Mouse (Mus musculus) large intestine, adult 2 months (tissue): ENCODE data around the gene Rslcan18. TPM values are rescaled to one million over a fixed set of nuclear protein-coding genes. Genes with fewer than 3 reads are reported as not detected.
A peak's percentile ranks its signal among the peaks of the same experiment; 100 is the strongest.
"Not testable (repeated sequence)": the region's sequence is repeated elsewhere in the genome, so short reads cannot be mapped to it uniquely, and the experiment has no call there.

Experiments used
- DNase-seq: peaks from one replicate; pipeline ENCODE4 v3.0.0-alpha.2; 2012; ENCODE audit warnings: low read depth, low spot score
- WGBS: fragments of 180-500 bp; shearing (Covaris S2); methylation state at CpG from one replicate; pipeline ENCODE4 v1.1.7; 2018; 5-methylcytosine and 5-hydroxymethylcytosine counted together
- polyA plus RNA-seq: library from polyadenylated mRNA; depleted of rRNA; stranded (reverse); fragments of >200 nt; gene quantifications from 2 replicates; pipeline ENCODE4 v1.2.3, GENCODE M21; 2012; rRNA removed

Gene Rslcan18
- 0.09 and 0.19 TPM in 2 replicates for polyA plus RNA-seq

DNA sequence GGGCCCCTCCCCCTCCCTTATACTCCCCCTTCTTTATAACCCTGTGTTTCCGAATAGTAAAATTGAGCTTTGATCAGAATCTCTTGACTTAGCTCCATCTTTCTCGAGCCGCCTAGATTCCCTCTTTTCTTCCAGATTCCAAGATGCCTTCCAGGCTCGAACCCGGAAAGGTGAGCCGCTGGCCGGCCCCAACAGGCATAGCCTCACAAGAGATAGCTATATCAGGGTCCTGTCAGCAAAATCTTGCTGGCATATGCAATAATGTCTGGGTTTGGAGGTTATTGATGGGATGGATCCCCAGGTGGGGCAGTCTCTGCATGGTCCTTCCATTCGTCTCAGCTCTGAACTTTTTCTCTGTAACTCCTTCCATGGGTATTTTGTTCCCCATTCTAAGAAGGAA is at the start of gene Rslcan18:
Gene Rslcan18, minus strand, starts transcription at position 101 of the 400 bp plus-strand sequence.
- not testable (repeated sequence) for DNase-seq
- WGBS: 91% methylated on average over 8 of the region's 8 CpGs

DNA sequence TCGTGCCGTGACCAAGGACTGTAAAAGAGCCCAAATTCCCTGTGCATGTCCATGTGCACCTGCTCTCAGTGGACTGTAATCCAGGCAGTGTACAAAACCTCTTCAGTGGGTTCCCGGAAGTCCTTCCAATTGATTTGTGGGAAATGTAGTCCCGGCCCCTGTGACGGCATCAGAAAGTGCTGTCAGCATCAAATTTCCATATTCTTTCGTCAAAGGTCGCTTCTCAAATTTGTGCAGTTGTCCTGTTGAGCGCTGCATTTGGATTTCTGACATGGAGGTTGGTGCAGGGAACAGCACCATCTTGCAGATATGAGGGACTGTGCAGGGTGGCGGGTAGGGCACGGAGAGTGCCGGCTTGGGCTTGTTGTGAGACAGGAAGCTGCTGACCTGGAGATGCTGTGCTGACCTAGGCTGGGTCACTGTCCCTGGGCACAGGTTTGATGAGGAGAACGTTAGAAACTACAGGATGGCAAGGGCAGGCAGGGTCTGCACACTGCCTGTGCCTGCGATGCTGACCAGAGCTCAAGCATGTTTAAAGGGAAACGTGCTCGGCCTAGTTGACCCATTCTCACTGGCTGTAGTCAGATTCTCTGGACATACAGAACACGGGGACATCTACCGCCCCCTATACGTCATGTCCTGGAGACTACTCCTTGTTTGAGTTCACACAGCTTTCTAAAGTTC is 12.1 kb upstream of the Rslcan18 start:
- 1% methylated on average over 18 of the region's 18 CpGs for WGBS
- peak; percentile 70 for DNase-seq

DNA sequence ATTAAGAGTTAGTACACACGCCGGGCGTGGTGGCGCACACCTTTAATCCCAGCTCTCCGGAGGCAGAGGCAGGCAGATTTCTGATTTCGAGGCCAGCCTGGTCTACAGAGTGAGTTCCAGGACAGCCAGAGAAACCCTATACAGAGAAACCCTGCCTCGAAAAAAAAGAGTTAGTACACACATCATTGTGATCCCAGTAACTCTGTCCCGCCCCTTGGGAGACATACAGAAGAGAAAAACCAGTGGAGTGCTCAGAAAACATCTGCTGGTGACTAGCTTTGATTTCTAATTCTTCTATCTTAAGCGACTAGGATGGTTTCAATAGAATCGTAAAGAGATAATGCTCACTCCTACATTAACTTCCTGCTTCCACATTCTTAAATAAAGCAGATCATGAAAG is 11.4 kb upstream of the Rslcan18 start:
- DNase-seq: not testable (repeated sequence)
- WGBS: 74% methylated on average over 10 of the region's 10 CpGs

DNA sequence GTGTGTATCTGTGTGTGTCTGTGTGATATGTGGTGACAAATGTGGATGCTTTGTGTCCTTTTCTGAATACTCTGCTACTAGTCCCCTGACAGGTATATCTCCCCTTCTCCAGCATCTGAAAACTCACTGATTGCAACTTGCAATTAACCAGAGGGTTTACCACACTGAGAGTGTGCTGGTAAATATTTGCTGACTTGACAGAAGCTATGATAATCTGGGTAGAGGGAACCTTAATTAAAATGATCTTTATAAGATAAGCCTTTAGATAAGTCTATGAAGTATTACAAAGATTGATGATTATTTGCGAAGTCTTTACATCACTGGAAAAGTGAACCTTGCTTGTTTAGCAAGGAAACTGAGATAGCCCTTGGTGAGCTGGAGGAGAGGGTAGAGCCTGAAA is 8.4 kb upstream of the Rslcan18 start:
- 91% methylated on average over 1 of the region's 1 CpGs for WGBS

DNA sequence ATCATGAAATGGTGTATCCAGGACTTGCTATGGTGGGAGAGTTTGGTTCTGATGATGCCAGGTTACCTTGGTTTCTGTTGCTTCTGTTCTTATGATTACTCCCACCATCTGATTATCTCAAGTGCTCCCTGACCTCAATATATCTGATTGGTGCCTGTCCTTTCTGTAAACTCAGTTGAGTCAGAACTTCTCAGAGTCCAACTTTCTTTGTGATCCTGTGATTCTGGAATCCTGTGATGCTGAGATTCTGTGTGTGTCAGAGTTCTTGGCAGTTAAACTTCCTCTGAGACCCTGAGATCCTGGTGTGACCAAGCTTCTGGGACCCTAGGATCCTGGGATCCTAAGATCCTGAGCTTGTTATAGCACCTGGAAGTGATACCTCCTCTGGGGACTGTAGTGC is 5.3 kb upstream of the Rslcan18 start, which contains the start of gene Zfp759:
Gene Zfp759, plus strand, starts transcription at position 301 of the 400 bp plus-strand sequence.
- DNase-seq: not testable (repeated sequence)

More for the DNA sequence above, 8.4 kb upstream of the Rslcan18 start:
- DNase-seq: no peak

DNA sequence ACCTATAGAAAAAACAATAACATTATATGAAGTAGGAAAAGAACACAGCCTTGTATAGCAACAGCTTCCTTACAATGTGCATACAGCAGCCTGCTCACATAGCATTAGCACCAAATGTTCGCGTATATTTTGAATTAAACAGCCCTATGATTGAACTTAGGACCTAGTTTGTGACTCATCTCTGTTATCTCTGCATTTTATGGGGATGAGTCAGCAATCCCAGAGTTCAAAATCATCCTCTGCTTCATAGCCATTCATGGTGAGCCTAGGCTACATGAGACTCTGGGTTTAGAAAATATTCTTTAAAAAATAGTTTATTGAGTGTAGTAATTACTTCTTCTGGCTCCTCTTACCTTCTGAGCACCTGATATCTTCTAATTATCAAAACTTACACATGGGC is 2.8 kb downstream of the Rslcan18 start:
- 34% methylated on average over 2 of the region's 2 CpGs for WGBS

DNA sequence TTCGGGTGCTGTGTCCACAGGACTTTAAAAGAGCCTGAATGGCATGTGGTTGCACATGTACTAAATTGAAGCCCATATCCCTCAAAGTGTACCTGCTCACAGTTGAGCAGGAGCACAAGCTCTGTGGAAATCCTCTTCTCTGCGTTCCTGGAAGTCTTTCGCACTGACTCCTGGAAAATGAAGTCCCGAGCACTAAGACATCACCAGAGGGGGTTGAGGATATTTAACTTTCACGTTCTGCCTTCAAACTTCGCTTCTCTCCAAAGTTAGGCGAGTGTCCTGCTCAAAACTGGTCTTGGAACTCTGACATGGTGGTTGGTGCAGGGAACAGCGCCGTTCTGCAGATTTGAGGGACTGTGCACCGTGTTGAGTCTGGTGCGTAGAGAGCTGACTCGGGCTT is 4.0 kb downstream of the Rslcan18 start:
- 81% methylated on average over 12 of the region's 12 CpGs for WGBS
- DNase-seq: no peak

More for the DNA sequence above, 2.8 kb downstream of the Rslcan18 start:
- DNase-seq: no peak

DNA sequence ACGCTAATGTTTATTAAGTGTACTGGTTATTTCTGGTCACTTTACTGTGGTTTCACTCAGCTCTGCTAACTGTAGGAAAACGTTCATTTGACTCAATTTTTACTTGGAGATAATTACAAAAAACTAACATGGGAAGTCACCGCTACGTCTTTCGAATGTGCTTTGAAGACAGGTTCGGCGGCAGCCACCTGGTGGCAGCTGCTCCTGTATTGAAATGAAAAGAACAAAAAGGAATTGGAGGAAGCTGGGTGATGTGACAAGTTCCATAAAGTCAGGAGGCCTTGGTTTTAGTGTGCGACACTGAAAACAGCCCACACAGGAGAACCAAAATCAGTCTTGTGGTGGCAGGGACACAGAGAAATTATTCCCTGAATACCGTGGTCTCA is 7.2 kb downstream of the Rslcan18 start:
- no peak for DNase-seq
- 2% methylated on average over 9 of the region's 9 CpGs for WGBS

DNA sequence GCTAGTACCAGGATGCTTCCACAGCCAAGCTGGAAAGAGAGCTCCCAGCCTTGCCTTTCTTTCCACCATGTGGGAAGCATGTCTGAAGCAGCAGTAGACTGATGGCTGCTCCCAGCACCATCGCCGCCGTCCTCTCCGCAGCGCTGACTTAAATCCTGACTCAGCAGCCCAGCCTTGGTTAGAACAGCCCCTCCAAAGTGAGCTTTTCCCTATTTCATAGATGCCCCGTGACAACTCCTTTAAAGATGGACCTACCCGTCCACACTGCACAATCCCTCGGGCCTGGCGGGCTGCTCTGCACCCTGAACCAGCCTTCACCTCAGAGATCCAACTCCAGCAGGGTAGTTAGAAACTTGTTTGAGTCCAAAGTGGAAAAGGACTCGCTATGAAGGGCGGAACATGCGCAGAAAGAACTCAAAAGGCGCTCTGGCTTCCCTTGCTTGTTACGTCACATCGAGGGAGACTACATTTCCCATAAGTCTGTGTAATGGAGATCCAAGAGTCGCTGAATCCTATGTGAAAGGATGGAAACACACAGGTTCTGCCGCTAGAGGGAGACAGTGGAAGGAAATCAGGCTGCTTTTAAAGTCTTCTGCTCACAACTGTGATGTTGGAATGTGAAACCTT is 7.8 kb downstream of the Rslcan18 start, which contains the start of gene Gm28557:
Gene Gm28557, minus strand, starts transcription at position 411 of the 627 bp plus-strand sequence.
- under 1% methylated on average over 17 of the region's 17 CpGs for WGBS

DNA sequence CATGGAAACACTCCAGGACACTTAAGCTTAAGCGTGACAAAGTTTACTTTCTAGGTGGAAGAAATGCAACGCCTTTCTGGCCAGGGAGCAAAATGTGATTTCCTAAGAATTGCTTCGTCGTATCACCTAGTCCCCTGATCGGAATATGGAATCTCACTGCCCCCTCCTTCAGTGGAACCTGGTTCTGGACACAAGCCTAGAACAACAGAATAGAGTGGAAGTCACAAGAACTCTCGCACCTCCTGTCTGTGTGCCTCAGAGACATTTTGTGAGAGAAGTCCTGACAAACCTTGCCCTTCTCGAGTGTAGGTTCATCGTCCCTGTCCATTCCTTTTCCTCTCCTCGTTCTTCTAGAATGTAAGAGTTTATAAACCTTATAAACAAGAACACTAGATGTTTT is 8.4 kb downstream of the Rslcan18 start:
- no peak for DNase-seq
- whole genome bisulfite sequencing: 19% methylated on average over 9 of the region's 9 CpGs

More for the DNA sequence above, 7.8 kb downstream of the Rslcan18 start, which contains the start of gene Gm28557:
- DNase-seq: peak; percentile 100

DNA sequence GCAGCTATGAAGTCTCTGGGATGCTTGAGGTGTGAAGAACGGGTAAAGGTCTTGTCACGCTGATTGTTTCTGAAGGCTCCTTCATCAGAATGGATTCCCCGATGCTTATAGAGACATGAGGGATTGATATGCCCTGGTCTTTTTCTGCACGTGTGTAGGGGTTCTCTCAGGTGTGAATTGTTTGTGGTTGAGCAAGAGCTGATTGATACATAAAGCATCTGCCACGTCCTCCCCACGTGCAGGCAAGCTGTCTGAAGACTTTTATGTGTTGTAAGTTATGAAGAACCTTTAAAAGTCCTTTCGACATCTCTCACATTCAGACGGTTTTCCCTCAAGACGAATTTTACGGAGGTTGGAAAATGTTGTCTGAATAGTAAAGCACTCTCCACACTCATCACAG is 18.2 kb downstream of the Rslcan18 start, which contains the start of gene Zfp708:
Gene Zfp708, minus strand, starts transcription at position 101 of the 400 bp plus-strand sequence.
- no peak for DNase-seq
- 92% methylated on average over 10 of the region's 10 CpGs for WGBS

DNA sequence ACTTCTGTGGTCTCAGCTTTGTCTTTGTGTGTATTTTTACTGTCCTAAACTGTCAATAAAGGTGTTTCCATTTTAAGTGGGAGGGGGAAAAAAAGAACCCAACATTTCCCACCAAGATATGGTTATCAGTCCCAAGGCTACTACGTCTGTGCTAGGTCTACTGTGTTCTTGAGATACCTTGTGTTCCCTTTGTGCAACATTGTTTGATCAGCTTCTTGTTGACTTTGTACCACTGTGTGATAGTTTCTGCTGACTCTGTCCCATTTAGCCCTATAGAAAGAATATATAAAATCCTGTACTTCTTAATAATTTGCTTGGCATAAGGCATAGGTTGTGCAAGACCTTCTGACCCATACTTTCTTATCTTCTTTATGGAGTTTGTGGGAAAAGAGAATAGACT is 25.9 kb downstream of the Rslcan18 start:
- 84% methylated on average over 1 of the region's 1 CpGs for WGBS
- no peak for DNase-seq

DNA sequence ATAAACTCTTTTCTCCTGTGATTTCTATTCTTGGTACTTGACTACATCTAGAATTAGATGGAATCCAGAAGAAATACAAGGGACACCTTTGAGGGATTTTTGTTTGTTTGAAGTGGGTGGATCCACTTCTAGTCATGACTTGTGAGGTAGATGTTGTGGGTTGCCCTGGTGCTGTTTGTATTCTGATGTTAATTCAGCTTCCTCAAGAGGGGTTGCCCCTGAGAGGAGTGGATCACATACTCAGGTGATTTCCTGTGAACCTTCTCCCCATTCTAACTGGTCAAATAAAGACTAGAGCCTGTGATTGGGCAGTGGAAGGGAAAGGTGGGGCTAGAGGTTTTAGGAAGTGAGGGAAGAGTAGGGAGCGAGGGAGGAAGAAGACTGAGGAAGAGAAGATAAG is 34.1 kb downstream of the Rslcan18 start:
- 74% methylated on average over 1 of the region's 1 CpGs for WGBS
- no peak for DNase-seq

DNA sequence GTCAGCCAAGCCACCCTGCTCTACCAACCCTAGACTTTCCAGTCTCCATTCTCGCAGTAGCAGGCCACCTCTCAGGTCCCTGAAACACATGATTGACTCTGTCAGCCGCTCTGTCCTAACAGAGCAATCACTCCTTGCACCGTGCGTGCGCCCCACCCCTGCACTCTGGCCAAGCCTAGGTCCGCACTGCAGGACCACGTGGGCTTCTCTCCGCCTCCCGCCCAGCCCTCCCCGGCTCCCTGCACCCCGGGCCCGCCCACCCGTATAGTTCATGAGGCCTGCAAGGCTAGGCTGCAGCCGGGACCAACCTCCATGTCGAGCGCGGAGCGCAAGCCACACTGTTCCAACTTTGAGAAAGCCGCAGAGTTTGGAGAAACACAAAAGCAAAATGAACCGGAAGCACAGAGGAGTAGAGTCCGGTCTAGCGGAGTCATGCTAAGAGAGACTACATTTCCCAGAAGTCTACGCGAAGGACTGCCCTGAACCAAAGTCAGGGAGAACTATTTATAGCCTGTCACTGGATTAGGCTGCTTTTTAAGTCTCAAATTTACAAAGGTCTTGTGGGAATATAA is 34.8 kb downstream of the Rslcan18 start:
- WGBS: 2% methylated on average over 24 of the region's 24 CpGs
- peak; percentile 56 for DNase-seq

DNA sequence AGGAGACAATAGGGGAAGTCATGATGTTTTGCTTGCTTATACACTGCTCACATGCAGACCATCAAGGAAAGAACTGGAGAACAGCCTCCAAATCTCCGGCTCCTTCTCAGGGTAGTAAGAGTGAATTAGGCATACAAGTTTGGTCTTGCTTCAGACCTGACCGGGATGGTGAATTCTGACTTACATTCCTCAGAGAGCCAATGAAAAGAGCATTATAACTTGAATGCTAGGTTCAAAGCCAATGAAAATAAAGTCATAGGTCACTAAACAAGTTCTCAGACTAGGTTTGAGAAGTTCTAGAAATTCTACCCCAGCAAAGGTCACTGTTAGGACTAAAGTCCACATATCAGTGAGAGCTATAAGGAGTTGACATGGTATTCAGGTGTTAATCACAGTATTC is 38.8 kb downstream of the Rslcan18 start:
- WGBS: 96% methylated on average over 2 of the region's 2 CpGs
- DNase-seq: no peak

DNA sequence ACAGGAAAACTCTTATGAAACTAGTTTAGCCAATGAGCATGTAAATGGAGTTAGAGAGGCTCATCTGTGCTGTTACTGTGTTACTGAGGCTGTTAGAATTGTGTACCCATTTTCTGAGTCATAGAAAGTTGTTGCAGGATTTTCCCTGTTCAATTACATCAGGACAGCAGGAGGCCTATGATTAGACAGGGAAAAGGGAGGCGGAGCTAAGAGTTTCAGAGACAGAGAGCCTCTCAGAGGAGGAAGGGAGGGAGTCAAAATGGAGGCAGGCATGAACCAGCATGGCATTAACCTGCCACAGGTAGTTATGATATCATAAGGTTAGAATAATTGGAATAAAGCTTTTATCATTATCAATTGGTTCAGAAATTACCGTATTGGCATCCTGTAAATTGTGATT is 43.3 kb downstream of the Rslcan18 start:
- no peak for DNase-seq
- WGBS: 94% methylated on average over 2 of the region's 2 CpGs

DNA sequence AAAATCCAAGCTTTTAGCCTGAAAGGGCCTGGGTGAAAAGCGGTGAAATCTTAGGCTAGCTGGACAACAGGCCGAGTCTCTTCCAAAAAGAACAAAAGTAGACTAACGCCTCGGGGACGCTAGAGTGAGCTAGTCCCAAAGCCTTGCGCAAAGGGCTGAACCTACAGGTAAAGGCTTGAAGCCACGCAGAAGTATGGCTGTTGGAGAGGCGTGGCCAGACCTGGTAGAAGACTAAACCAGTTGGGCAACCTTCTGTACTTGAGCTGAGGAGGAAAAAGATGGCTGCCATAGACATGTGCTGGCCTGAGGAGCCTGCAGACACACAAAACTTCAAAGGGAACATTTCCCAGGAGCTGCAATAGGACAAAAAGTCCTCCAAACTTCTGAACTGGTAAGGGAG is 50.7 kb downstream of the Rslcan18 start:
- DNase-seq: no peak
- 78% methylated on average over 8 of the region's 8 CpGs for WGBS

DNA sequence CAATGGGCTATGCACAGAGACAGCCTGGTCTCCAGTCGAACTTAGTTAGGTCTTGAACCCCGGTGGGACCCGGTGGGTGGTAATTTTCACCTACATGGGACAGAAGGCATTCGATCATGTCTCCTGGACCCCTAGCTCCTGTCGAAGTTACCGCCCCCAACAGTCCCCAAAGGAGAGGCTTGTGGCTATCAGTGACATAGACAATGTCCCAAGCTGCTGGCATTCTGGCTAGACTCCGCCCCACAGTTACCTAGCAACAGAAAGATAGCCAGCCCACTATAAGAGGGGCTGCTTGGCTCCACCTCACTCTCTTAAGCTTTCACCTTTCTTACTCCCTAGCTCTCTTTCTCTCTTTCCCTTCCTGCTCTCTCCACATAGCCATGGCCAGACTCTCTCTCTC is 53.6 kb downstream of the Rslcan18 start:
- WGBS: 61% methylated on average over 7 of the region's 7 CpGs
- DNase-seq: no peak

DNA sequence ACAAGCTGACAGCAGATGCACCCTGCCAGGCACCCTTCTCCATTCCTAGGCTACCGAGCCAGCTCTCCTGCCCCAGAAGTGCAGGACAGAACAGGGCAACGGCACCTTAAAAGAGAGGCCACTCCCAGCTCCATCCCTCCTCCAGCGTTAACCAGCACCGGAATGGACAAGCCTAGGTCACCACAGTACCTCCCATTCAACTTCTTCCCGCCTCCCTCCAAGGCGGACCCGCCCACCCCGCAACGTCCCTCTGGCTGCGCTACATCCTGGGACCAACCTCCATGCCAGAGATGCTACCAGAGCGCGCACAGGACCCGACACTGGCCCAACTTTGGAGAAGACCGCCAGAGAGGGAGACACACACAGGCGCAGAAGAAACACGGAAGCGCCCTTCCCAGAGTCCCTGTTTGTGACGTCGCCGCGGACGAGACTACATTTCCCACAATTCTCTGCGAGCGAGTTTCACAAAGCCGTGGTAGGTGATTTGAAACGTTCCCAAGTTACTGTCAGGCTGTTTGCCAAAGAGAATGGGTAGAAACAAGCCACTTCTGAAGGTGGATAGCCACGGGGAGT is 55.2 kb downstream of the Rslcan18 start, which contains the start of gene Zfp712:
Gene Zfp712, minus strand, starts transcription at position 385 of the 573 bp plus-strand sequence.
- under 1% methylated on average over 27 of the region's 27 CpGs for WGBS

DNA sequence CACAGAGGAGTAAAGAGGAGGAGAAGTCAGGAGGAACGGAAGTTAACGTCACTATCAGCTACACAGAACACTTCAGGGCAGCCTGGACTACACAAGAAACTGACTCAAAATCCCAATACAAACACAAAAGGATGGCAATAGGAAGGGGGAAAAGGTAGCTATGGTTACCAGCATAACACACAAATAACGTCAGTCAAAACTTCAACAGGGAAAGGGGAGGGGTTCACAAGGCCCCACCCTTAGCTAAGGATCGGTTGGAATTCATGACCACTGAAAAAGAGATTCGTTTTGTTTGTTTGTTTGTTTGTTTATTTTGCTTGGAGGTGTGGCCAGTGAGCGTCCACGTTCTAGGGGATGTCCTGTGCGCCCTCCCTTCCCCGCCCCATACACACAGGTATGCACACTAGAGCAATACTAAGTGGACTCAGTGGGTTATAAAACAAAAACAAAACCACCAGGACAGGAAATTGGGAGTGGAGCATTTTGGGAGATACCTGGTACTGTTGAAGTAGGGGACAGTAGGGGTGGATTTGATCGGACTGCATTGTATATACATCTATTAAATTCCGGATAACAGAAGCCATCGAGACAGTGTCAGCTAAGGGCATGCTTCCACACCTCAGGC is 55.8 kb downstream of the Rslcan18 start:
- 3% methylated on average over 12 of the region's 12 CpGs for WGBS
- peak; percentile 8 for DNase-seq

More for the DNA sequence above, 55.2 kb downstream of the Rslcan18 start, which contains the start of gene Zfp712:
- peak; percentile 94 for DNase-seq
